Mouse (Mus musculus) neural tube, embryonic 11.5 days (tissue): ENCODE results near the gene Zfp706. TPM values are rescaled to one million over a fixed set of nuclear protein-coding genes. Genes with fewer than 3 reads are reported as not detected.
A peak's percentile ranks its signal among the peaks of the same experiment; 100 is the strongest.

Experiments
- ATAC-seq: fragments of 200-750 bp; cut with Nextera tagmentation; 2 replicates; pipeline ENCODE4 v1.8.0; 2017; ENCODE audit warnings: moderate number of reproducible peaks, mild to moderate bottlenecking, moderate TSS enrichment, moderate library complexity; ENCODE audit not compliant: insufficient read depth, low FRiP score, low TSS enrichment
- DNase-seq: peaks from one replicate; pipeline ENCODE4 v3.0.0-alpha.2; 2015; ENCODE audit warnings: low spot score
- H3K27ac ChIP-seq: fragments of 300-500 bp; sonication (generic); 2 replicates; pipeline ENCODE4 v1.5.1; 2014; ENCODE audit warnings: low read depth, mild to moderate bottlenecking, low read length
- H3K27me3 ChIP-seq: fragments of 300-500 bp; sonication (generic); 2 replicates; pipeline ENCODE4 v1.6.1; 2014; ENCODE audit warnings: mild to moderate bottlenecking, low read length, mixed read lengths; ENCODE audit not compliant: control insufficient read depth, insufficient read depth
- H3K36me3 ChIP-seq: fragments of 300-500 bp; sonication (generic); 2 replicates; pipeline ENCODE4 v1.6.1; 2014; ENCODE audit warnings: mild to moderate bottlenecking, low read length, moderate library complexity, mixed read lengths; ENCODE audit not compliant: control insufficient read depth, insufficient read depth
- H3K4me1 ChIP-seq: fragments of 300-500 bp; sonication (generic); 2 replicates; pipeline ENCODE4 v1.6.1; 2014; ENCODE audit warnings: low read length, mixed read lengths; ENCODE audit not compliant: control insufficient read depth, insufficient read depth
- H3K4me2 ChIP-seq: fragments of 300-500 bp; sonication (generic); 2 replicates; pipeline ENCODE4 v1.6.1; 2014; ENCODE audit warnings: low read depth, mild to moderate bottlenecking, moderate library complexity
- H3K4me3 ChIP-seq: fragments of 300-500 bp; sonication (generic); 2 replicates; pipeline ENCODE4 v1.5.1; 2014; ENCODE audit warnings: low read depth, low read length
- H3K9ac ChIP-seq: fragments of 300-500 bp; sonication (generic); 2 replicates; pipeline ENCODE4 v1.6.1; 2014; ENCODE audit warnings: mild to moderate bottlenecking, low read length
- H3K9me3 ChIP-seq: fragments of 300-500 bp; sonication (generic); 2 replicates; pipeline ENCODE4 v1.6.1; 2016; ENCODE audit warnings: low read length; ENCODE audit not compliant: control insufficient read depth
- WGBS: fragments of 180-500 bp; shearing (Covaris S2); extraction: QIAGEN DNeasy Blood & Tissue Kit; methylation state at CpG from one replicate; pipeline ENCODE4 v1.1.7; 2014; 5-methylcytosine and 5-hydroxymethylcytosine counted together
- polyA plus RNA-seq: library from polyadenylated mRNA; unstranded; fragments of >200 nt; fragmentation: Nextera tagmentation; extraction: Ambion mirVana; gene quantifications from 2 replicates; pipeline ENCODE4 v1.2.1, GENCODE M21; 2014

Gene Zfp706
- polyA plus RNA-seq, 1 experiment from 2014 or later = 389 TPM

DNA sequence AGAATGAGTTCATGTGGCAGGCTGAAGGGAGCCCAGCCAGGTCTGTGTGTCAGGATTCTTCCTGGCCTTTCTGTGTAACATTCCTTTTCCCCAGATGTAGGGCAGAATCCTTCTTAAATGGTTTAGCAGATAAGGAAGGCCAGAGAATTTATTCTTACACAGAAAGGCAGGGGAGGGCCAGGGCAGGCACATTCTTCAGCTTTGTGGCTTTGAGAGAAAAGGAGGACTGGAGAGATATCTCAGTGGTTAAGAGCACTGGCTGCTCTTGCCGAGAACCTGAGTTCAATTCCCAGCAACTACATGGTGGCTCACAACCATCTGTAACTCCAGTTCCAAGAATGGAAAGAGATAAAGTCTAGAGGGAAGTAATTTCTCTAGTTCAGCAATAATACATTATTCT is 31.1 kb upstream of the Zfp706 start:
- Histone ChIP-seq H3K9me3 (no peaks in the 10 kb centered on the region), H3K9ac (no peak overlapping the region), H3K4me2 (no peak overlapping the region), H3K27ac (no peak overlapping the region), H3K27me3 (no peaks in the 10 kb centered on the region), H3K36me3 (no peaks in the 10 kb centered on the region), H3K4me1 (no peaks in the 10 kb centered on the region), H3K4me3 (no peak overlapping the region)
- WGBS = 80% methylated on average over 1 of the region's 1 CpGs
- DNase-seq (no peak), ATAC-seq (no peak)

DNA sequence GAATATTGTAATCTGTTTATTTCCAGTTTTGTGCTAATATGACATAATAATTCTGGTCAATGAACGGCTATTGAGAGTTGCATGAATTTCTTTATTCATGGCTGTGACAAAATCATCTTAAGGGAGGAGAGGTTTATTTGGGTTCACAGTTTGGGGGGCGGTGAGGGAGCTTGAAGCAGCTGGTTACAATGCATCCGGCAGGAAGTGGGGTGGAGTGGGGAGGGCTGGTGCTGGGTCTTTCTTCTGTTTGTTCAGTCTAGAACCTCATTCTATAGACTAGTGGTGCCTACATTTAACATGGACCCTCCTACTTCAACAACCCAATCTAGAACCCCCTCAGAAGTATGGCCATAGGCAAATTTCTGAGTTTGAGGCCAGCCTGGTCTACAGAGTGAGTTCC is 30.1 kb upstream of the Zfp706 start:
- ATAC-seq (no peak), DNase-seq (no peak)
- Histone ChIP-seq H3K27me3 (no peaks in the 10 kb centered on the region), H3K9ac (no peak overlapping the region), H3K27ac (no peak overlapping the region), H3K9me3 (no peaks in the 10 kb centered on the region), H3K4me1 (no peaks in the 10 kb centered on the region), H3K4me2 (no peak overlapping the region), H3K4me3 (no peak overlapping the region), H3K36me3 (no peaks in the 10 kb centered on the region)
- WGBS = 93% methylated on average over 3 of the region's 3 CpGs

DNA sequence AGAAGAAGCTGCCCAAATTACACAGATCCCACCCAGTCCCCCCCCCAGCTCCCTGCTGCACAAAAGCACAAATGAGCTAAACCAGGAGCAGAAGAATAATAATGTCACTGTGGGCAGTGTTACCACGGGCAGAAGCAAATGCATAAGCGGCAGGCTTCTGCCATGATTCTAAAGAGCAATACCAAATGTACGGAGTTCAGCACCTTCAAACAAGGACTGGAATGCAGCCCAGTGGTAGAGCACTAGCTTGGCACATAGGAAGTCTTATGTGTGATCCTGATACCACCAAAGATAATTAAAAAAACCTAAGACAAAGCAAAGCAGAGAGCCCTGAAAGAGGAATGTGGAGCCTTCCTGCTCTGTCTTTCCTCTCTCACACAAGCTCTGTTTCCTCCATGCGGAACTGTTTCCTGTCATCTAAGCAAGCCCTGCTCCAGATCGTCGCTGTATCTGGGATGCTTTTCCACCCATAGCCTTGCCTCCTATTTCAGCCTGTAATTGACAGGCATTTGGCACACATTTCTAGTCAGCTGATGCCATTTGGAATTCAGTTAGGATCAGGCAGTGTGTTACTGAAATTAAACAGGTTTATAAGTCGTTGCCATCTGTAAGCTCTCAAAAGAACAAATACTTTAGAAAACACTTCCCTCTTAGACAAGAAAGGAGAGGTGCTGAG is 29.0 kb upstream of the Zfp706 start:
- H3K9ac ChIP-seq = no peak overlapping the region
- no peak for DNase-seq
- H3K4me1 ChIP-seq = peaks cover 3% of the 10 kb centered on the region; the same call in 1 of the 2 replicates

DNA sequence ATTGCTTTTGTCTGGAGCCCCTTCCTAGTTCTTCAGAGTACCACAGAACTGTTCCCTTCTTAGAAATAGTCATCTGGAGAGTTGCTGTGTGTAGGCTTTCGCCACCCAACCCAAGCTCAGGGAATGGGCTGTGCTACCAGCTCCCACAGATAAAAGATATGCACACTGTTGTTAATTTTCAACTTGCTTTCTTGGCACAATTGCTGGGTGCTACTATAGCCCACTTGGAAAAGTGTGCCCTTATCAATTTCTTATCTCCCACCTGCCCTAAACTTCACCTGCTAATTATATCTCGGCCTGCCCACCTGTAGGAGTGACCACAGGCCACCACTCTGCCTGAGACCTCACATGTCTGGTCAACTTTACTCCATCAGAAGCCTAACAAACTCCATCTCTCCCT is 26.6 kb upstream of the Zfp706 start:
- no peak overlapping the region for H3K27ac ChIP-seq
- no peaks in the 10 kb centered on the region for H3K9me3 ChIP-seq
- peaks cover 7% of the 10 kb centered on the region; the same call in 1 of the 2 replicates for H3K4me1 ChIP-seq
- H3K27me3 ChIP-seq = no peaks in the 10 kb centered on the region
- H3K9ac ChIP-seq = no peak overlapping the region
- no peaks in the 10 kb centered on the region for H3K36me3 ChIP-seq
- H3K4me3 ChIP-seq = no peak overlapping the region
- no peak for DNase-seq
- WGBS = 92% methylated on average over 2 of the region's 2 CpGs
- ATAC-seq = no peak
- no peak overlapping the region for H3K4me2 ChIP-seq

More for the DNA sequence above, 29.0 kb upstream of the Zfp706 start:
- no peak overlapping the region for H3K4me3 ChIP-seq
- no peak for ATAC-seq
- no peak overlapping the region for H3K4me2 ChIP-seq
- 71% methylated on average over 7 of the region's 7 CpGs for WGBS
- no peaks in the 10 kb centered on the region for H3K27me3 ChIP-seq
- no peaks in the 10 kb centered on the region for H3K36me3 ChIP-seq
- H3K27ac ChIP-seq = no peak overlapping the region
- H3K9me3 ChIP-seq = no peaks in the 10 kb centered on the region

DNA sequence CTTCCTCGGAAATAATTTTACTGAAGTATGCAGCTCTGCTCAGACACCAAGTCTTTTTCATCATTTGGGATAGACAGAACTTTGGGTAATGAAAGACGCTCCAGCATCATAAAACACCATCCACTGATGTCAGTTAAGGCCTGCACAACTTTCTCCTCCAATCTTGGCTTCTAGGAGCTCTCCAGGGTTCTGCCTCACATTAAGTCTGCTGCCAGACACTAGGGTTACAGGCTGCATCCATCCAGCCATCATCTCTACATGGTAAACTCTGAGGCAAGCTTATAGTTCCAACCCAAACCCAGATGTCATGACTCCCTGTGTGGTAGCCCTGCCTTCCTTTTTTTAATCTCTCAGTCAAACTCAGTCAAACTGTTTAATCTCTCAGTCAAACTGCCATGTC is 25.9 kb upstream of the Zfp706 start:
- 89% methylated on average over 2 of the region's 2 CpGs for WGBS
- Histone ChIP-seq H3K9ac (no peak overlapping the region), H3K27ac (no peak overlapping the region), H3K36me3 (no peaks in the 10 kb centered on the region), H3K4me3 (no peak overlapping the region), H3K4me2 (no peak overlapping the region), H3K4me1 (peaks cover 7% of the 10 kb centered on the region; the same call in 1 of the 2 replicates), H3K9me3 (no peaks in the 10 kb centered on the region), H3K27me3 (no peaks in the 10 kb centered on the region)
- DNase-seq (no peak), ATAC-seq (no peak)

DNA sequence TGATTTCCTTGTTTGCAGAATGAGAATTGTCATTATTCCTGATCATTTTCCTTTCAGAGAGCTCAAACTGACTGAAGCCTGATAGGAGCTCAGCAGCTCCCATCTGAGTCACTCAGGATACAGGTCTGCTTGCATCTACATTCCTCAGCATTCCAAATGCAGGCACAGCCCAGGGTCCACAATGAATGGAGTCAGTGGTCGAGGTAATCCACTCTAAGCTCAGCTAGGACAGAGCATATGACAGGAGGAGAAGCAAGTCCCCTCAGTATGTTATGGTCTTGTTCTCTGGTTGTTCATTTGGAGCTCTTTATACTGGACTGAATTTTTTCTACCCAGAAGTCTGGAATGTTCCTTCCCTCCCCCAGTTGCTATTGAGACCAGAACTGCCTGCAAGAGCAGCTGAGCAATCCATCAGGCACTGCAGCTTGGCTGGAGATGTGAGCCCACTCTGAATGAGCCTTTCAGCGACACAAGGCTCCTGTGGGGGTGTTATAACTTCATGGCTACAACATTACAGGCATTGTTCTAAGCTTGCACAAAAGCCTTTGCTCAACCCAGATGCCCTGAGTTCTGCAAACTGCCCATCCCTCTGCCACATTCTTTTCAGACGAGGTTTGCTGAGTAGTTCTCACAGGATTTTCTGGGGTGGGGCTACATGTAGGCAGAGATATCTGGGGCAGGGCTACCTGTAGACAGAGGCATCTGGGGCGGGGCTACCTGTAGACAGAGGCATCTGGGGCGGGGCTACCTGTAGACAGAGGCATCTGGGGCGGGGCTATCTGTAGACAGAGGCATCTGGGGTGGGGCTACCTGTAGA is 24.0 kb upstream of the Zfp706 start:
- Histone ChIP-seq H3K9me3 (no peaks in the 10 kb centered on the region), H3K9ac (no peak overlapping the region; the same call in 1 of the 2 replicates), H3K36me3 (no peaks in the 10 kb centered on the region), H3K27me3 (no peaks in the 10 kb centered on the region), H3K4me1 (peaks cover 7% of the 10 kb centered on the region; the same call in 1 of the 2 replicates), H3K27ac (no peak overlapping the region), H3K4me3 (no peak overlapping the region), H3K4me2 (no peak overlapping the region)
- 30% methylated on average over 6 of the region's 6 CpGs for WGBS
- DNase-seq (peak; percentile 32), ATAC-seq (no peak)

DNA sequence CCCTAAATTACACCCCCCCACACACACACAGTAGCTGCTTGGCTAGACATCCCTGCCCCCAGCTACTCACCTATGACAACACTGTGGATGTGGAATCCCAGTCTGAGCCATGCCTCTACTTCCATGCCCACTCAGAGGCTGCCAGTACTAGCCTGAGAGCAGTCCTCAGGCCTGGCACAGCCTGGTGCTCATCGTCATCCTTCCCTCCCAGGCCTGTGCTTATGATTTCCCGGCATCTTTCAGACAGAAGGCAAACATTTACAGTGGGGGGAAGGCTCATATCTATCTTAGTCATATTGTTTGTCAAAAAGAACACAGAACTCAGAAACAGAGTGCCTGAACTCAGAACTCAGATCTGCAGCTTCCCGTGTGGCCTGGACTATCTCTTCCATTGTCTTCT is 23.4 kb upstream of the Zfp706 start:
- H3K4me1 ChIP-seq = peaks cover 7% of the 10 kb centered on the region; the same call in 1 of the 2 replicates
- no peak for ATAC-seq
- WGBS = 88% methylated on average over 3 of the region's 3 CpGs
- no peak overlapping the region for H3K4me3 ChIP-seq
- no peak overlapping the region for H3K27ac ChIP-seq
- peak overlapping the region; percentile 18; the same call in 1 of the 2 replicates for H3K9ac ChIP-seq
- DNase-seq = no peak
- no peaks in the 10 kb centered on the region for H3K27me3 ChIP-seq
- no peak overlapping the region for H3K4me2 ChIP-seq
- no peaks in the 10 kb centered on the region for H3K36me3 ChIP-seq
- H3K9me3 ChIP-seq = no peaks in the 10 kb centered on the region

DNA sequence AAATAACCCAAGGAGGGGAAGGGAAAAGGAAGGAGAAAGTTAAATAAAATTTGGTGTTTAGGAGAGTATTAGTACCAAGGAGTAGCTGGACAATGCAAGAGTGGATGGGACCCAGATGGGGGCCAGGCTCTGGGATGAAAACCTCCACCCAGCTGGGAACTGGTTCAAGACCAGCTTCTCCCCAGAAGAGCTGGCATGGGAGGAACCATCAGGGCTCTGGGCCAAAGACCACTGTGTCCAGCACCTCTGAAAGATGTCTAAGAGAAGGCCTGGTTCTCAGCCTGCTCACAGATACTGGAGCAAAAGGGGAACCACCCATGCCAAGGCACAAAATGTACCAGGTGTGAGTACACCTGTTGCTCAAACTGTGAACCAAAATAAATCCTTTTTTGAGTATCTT is 20.4 kb upstream of the Zfp706 start:
- H3K27me3 ChIP-seq = no peaks in the 10 kb centered on the region
- no peak overlapping the region for H3K4me3 ChIP-seq
- H3K36me3 ChIP-seq = no peaks in the 10 kb centered on the region
- ATAC-seq (no peak), DNase-seq (no peak)
- H3K4me2 ChIP-seq = no peak overlapping the region
- peaks cover 7% of the 10 kb centered on the region; the same call in 1 of the 2 replicates for H3K4me1 ChIP-seq
- no peaks in the 10 kb centered on the region for H3K9me3 ChIP-seq
- H3K9ac ChIP-seq = no peak overlapping the region
- H3K27ac ChIP-seq = no peak overlapping the region

DNA sequence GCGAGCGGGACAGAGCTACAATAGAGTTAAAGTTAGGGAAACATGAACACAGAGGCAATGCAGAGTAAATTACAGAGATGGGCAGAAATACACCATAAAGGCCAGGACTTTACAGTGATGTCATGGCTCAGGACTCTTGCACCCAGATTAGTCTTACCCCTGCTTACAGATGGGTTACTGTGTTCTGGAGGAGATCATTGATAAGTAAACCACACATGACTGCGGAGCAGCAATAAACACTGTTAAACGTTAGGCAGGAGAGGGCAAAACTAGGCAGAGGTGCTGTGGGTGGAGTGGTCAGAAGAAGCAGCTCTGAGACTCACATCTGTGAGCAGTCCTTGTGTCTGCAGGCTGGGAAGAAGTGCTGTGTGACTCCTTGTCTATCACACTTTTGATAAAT is 18.9 kb upstream of the Zfp706 start:
- ATAC-seq (no peak), DNase-seq (no peak)
- no peak overlapping the region for H3K4me3 ChIP-seq
- no peaks in the 10 kb centered on the region for H3K36me3 ChIP-seq
- 85% methylated on average over 4 of the region's 4 CpGs for WGBS
- no peak overlapping the region for H3K27ac ChIP-seq
- no peak overlapping the region for H3K9ac ChIP-seq
- H3K27me3 ChIP-seq = no peaks in the 10 kb centered on the region
- H3K4me2 ChIP-seq = no peak overlapping the region
- peaks cover 2% of the 10 kb centered on the region; the same call in 1 of the 2 replicates for H3K4me1 ChIP-seq
- H3K9me3 ChIP-seq = no peaks in the 10 kb centered on the region
